Mouse (Mus musculus): ENCODE measurements around the gene Pdzd2.

Pdzd2 gene

DNA sequence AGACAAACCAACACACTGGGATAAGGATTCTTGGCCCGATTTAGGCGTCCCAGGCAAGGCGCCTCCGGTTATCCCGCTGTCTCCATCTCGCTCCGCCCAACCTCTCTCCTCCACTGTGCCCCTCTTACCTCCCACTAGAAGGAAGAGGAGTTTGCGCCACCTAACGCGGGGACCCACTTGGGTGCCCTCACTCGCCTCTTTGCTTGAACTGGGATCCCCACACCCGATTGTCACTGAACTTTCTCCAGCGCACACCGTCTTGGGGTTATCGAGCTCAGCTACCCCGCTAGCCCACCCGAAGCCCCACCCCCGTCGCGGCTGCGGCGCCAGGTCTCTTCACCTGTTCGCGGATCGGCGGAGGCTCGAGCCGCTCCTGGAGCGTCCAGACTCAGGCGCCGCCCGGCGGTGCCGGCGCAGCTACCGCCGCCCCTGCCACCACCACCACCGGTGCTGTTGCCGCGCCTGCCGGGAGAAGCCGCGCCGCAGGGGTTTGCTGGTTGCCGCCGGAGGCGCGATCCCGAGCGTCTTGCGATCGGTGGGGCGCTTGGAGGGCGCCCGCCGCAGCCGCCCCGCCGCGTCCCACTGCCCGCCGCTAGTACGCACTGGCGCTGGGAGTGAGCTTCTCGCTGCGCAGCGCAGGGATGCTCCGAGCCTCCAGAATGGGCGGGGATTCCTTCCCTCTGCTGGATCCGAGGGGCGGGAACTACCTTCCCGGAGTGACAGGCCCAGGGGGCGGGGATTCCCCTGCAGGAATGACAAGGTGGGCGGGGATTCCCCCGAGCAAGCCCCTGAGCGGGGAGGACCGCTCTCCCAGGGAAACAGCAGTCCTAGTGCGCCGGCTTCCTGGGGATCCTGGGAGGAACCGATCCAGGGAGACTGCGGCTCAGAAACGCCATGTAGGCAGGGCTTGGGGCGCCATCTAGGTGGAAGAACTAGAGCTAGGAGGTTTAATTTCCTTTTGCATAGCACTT, at the start of gene Pdzd2:
TSS of gene Pdzd2 (minus strand) at position 648 of the 971 bp plus-strand sequence.
- DNase-seq, result peak; percentile 97

DNA sequence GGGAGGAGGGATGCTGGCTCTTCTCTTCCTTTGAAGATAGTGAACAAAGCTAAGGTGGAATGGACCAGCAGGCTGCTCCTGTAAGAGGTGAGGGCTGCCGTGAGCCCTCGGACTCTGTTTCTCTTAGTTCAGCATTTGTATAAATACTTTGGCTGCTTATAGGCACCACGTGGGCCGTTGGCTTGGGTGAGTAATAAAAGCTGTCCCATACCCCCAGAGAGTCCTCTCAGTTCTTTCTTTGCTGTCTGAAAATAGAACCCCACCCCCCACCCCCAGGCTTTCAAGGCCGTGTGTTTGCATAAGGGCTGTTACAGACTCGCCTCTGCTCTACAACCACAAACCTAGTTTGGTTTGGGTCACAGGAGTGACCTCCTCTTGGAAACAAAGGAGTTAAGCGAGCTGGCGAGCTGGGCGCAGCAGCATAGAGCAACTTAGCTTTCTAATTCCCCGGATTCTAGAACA, 49.7 kb upstream of the Pdzd2 start:
- DNase-seq, result no peak

DNA sequence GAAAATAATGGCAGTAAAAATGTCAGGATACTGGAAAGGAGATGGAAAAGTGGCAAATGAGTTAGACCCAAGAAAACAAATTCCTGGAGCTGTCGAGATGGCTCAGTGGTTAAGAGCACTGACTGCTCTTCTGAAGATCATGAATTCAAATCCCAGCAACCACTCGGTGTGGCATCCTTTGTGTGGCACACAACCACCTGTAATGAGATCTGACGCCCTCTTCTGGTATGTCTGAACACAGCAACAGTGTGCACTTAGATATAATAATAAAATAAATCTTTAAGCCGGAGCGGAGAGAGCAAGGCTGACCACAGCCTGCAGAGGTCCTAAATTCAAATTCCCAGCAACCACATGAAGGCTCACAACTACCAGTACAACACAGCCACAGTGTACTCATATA, 48.8 kb upstream of the Pdzd2 start:
- DNase-seq, result no peak

DNA sequence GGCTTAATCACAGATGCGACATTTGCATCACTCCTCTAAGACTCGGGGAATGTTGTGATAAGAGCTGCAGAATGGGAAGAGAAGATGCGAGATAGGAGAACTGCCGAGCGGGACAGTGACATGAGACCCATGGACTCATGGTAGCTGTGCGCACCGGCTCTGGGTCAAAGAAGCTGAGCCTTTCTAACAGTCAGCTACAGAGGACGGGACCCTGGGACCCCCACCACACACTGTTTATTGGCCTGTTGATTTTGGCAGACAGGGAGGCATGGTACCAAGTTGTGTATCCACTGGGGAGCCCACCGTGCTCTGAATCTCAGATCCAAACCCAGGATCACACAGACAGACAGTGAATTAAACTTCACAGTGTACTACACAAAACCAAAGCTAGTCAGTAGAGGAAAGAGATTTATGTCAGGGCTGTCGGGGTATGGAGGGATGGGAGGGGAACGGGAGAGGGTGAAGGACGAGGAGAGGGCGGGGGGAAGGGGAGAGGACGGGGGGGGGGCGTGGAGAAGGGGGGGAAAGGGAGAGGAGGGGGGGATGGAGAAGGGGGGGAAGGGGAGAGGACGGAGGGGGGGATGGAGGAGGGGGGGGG, 42.1 kb upstream of the Pdzd2 start:
- no peak for DNase-seq

DNA sequence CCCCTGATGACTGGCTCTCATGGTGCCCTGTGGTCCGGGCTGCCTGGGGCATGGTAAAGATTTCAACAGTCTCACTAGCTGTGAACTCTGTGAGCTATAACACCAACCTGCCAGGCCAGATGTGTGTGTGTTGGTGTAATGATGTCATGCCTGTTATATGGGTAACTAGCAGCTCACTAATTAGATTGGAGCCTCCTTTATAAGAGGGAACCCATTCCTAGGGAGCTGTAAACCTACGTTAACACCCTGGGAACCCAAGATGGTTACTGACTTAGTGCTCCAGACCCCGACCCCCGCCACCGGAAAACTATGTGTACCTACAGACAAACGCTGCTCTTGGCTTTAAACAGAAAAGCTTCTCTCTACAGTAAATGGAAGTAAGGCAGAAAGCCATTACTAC, 41.6 kb upstream of the Pdzd2 start:
- DNase-seq, result no peak

DNA sequence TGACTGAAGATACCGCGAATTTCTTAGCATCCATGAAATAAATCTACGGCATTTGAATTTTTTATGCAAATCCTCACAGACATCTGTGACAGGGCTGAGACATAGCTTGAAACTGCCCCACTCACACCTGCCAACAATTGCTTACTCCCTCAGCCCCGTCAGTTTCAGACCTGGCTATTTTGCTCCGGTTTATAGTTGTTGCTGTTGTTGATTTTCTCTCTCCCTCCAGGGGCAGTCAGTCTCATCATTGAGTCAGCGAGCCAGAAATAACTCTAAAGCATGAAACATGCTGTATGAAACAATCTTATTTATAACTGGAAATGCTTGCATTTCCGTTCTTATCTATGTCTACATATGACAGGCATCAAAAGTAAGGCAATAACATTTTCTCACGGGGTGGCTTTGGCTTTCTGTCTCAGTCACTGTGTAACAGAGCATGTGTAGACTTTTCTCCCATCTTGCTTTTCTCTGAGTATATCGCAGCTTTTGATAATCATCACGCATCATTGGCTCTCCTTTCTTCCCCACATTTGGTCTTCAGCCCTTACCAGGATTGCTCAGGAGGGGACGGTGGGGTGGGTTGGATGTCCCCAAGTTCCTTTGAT, 34.5 kb upstream of the Pdzd2 start:
- no peak for DNase-seq

DNA sequence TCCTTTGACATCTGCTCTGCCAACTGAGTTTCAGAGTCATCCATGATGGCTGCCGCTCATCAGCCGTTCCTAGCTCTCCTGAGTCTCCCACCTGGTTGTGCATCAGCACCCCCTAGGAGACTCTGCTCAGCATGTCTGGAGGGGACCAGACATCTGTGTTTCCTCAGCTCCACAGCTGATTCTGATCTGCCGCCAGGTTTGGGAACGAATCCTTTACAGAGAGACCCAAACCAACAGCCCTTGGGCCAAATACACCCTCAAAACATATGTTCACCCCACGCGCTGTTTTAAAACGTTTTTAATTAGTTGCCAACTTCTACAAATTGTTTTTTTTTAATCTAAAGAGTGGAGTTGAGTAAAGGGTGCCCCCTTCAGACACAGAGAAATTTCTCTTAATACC, 31.2 kb upstream of the Pdzd2 start:
- DNase-seq, result peak; percentile 80

DNA sequence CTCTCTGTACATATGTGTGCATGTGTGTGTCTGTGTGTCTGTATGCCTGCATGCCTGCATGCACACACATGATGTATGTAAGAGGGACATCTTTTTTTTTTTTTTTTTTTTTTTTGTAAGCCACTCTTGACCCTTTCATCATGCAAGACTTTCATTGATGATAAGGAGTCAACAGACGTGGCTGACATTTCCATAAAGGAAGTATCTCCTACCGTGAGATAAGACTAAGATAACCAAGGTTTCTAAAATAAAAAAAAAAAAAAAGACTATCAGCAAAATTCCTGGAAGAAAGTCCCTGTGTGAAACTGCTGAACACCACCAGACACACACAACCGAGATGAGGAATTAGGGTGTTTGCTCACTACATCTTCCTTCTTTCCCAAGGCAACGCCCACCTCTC, 27.1 kb upstream of the Pdzd2 start:
- no peak for DNase-seq

DNA sequence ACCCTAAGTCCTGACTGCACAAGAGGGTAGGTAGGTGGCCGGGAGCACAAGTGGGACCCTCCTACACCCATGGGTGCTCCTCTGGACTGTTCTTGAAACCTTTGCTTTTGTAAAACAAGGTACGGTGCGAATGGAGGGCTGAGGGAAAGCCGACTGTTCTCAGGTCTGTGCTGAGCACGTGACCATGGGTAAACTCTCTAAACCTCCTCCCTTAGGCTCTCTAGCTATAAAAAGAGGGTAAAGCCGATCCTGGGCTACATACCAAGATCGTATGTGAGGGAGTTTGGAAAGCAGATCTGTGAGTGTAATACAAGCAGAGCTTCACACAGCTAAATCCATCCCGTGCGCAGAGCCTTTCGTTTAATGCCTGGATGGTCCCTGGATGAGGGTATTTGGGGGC, 23.4 kb upstream of the Pdzd2 start:
- DNase-seq, result no peak

DNA sequence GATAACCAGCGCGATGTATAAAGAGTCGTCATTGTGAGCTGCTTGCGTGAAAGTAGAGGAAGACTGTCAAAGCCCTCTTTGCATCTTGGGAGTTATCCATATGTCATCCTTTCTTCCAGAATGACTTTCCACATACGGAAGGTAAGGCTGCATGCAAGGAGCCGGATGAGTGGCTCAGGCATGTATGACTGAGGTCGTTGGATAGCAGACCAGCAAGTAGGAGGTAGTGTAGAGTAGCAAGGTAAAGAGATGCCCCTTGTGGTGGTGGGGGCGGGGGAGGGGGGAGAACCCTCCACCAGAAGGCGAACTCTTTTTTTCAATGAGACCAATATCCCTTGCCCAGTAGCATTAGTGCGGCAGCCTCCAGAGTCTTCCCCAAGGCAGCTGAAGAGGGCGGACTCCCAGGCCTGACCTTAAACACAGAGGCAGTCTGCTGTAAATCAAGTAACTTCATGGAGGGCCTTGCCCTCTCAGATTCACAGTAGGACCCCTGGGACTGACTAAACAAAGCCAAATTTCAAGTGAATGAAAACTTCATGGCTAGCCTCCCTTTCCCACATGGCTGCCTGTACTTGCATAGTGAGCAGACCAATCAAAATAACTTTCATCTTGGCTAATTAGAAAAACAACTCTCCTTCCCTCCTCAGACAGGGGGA, 22.7 kb upstream of the Pdzd2 start:
- no peak for DNase-seq

DNA sequence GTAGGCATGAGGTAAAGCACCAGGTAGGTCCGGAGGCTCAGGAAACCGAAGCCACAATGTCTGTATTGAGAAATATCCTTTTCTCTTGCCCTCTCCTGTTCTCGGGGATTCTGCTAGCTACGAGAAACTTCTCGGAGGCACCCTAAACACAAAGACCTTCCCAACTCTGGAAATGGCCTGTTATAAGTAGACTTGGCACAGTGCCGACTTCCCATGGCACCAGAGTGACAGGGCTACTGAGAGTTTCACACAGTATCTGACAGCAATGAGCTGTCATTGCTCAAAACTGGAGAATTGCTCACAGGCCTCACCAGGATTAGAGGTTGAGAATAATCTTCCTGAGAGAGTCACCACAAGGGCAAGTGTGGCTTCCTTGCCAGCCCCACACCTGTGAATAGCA, 21.0 kb upstream of the Pdzd2 start:
- DNase-seq, result no peak

DNA sequence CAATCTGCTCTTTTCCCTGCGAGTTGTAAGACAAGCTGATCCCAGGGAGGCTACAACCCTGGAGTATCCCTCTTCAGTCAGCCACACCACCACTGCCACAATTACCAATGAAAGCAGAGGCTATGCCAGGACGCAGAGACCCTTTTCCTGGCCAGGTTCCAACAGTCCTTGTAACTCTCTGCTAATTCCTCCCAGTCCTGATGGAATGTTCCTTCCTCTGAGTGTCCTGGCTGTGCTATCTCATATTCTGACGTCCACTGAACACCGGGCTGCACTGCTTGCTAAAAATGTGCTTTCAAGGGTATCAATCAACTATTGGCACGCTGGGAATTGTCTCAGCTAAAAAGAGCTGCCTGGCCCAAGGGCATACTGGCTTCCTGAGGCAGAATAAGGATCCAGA, 18.7 kb upstream of the Pdzd2 start:
- DNase-seq, result no peak

DNA sequence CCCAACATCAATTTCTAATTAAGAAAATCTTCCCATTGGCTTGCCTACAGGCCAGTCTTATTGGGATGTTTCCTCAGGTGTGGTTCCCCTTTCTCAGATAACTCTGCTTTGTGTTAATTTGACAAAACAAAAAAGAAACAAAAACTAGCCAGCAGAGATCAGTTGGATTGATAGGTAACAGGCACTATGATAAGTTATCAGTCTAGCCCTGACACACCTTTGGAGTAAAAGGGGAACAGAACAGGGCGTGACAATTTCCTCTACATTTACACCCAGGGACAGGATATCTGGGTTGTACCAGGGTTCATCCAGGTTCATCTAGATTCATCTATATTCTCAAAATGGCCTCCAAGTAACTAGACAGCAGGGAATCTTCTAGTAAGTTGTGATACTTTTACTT, 18.0 kb upstream of the Pdzd2 start:
- DNase-seq, result no peak

DNA sequence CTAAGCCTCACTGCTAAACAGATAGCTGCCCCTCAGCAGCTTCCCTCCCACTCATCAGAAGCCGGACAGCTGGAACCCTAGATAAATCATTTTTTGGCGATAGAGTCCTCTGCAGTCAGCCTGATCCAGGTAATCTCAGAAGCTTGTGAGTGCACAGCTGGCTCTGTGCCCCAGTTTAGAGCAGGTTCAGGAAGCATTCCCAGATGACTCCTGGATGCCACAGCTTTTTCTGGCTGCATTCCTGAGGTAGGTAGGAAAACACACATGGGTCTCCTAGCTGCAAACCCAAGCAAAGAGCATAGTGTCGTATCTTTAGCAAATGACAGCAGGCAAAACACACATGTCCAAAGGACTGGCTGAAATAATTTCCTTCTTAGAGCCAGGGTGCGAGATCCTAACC, 13.5 kb upstream of the Pdzd2 start:
- no peak for DNase-seq

DNA sequence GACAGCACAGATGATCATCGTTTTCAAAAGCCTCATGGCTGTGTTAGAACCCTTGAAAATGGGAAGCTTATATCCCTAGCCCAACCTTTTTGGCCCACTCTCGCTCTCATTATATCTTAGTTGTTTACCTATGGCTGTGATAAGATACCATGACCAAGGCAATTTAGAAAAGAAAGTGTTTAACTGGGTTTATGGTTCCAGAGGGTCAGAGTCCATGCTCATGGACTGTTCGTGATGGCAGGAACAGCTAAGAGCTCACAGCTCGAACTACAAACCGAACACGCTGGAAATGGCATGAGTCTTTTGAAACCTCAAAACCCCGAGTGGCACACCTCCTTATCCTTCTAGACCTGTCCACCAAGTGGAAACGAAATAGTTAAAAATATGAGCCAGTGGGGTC, 11.2 kb upstream of the Pdzd2 start:
- no peak for DNase-seq

DNA sequence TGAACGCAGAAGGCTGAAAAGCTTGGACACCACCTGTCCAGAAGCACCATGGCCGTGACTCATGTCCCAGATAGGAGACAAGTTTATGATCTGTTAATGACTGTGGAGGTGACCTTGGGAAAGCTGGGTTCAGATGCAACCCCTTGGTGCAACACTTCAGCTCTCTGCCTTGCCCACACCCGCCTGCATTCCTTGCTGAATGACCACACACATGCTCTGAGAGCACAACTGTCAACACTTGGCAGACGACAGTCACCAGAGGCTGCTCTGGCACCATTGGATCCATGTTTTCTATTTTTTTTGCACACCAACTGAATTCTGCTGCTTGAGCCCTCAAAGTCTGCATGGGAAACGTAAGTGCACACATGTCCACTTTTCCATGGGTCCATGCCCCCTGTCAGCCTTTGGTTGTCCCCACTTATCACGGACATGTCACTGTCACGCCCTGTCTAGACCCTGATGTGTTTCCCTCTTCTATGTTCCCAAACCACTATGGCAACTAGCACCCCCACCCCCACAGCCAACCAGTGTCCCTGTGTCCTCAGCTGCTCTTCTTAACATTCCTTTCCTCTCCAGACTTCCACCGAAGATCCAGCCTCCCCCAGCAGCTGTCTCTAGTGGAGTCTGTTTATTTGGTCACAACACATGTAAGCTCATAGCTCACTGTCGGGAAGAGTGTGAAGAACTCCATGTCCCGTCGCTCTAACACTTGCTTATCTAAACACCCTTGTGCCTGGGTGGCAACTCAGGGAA, 10.0 kb upstream of the Pdzd2 start:
- no peak for DNase-seq

DNA sequence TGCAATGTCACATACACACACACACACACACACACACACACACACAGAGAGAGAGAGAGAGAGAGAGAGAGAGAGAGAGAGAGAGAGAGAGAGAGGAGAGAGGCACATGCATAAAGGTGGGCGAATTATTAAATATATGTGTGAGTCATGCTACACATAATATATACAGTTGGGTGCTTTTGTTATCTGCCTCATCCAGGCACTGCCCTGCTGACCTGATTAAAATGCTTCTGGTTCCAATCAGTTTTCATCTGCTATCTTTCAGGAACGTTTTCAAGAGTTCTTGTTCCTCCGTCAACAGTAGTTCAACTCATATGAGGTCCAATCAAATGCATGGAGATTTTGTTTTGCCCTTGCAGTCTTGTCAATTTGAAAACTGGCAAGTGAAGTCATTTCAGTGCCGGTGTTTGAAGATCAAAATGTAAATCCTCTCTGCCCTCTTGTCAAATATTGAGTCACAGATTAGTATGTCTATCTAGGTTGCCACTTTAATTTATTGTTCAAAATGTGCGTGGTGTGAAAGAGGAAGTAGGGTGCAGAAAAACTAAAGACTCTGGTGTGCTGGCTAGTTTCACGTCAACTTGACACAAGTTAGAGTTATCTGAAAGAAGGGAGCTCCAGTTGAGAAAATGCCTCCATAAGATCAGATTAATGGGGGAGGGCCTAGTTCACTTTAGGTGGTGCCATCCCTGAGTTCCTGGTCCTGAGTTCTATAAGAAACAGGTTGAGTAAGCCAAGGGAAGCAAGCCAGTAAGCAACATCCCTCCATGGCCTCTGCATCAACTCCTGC, 2.6 kb upstream of the Pdzd2 start:
- no peak for DNase-seq

DNA sequence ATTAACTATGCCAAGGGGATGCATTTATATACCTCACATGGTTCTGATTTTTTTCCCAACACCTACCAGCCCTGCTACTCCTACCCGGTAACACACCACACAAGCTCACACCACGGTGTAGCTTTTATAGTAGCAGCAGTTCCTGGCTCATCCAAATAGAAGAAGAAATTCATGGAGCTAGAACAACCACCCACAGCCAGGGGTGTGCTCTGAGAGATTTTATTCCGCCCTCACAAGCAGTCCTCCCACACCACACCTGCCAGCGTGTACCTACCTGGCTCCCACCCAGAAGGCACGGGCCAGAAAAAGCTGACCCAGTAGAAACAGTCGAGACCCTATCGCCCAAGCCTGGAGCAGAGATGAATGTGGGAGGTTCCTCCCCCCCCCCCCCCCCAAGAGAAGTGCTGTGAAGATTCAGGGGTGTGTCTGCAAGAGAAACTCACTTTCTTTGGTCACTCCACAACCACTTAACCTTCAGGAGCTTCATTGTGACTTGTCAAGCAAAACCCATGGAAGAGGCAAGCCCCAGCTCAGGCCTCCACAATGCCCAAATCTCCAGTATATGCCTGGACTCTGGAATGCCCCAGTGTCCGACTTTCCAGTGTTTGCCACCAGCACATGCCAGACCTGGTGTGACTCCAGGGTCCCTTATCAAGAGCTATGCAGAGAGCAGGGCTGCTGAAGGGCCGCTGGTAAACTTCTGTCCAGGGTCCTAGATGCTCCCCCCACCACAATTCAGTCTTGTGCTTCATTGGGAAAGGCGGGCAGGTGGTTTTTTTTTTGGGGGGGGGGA, 1.2 kb downstream of the Pdzd2 start:
- peak; percentile 38 for DNase-seq

DNA sequence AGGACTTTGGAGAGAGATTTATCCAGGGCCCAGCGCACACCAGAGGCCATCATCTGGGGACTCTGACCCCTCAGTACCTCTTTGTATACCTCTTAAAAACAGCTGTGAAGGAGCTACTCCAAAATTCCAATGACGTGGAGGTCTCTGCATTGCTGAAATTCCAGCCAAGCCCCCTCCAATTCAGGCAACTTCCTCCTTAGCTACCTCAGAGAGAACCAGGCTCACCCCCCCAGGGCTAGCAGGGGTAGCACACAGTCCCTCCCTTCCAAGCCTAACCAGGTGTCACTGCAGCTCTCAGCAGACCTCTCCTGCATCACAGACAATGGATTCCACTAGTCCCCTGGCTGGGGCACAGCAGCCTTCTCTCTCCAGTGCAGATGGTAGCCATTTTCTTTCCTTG, 4.5 kb downstream of the Pdzd2 start:
- DNase-seq, result no peak

DNA sequence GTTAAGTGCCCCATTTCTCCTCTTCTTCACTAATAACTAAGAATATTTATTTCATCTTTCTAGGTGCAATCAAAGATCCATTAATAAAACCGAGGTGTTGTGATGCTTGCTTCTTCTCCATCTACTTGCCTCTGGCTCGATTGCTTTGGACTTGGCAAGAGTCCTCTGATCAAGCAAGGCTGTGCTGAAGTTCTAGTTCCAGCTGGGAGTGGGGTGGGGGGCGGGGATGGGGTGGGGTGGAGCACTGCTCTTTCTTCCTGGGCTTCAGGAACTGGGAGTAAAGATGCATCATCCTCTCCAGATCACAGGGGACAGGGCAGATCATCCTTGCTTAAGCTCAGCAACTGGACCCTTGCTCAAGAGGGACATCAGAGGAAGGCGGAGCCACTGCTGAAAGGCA, 5.5 kb downstream of the Pdzd2 start:
- DNase-seq, result no peak

DNA sequence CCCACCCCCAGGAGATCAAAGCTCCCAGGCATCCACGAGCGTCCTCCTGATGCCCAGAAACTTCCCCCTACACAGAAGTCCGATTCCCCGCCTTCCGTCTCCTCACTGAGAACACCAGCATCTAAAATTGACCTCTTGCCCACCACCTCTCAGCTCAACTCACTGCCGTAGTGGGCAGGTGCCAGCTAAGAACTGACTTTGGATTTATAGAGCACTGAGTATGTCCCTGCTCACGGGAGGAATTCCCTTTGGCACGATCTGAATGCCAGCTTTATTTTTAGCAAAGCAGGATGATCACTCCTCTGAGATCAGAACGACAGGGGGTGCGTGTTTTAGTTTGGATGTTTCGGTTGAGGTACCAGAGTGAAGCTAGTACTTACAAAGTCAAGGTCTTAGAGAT, 7.1 kb downstream of the Pdzd2 start:
- DNase-seq, result no peak

Data from layer of hippocampus, adult 9-11 months (tissue).